Mouse (Mus musculus) limb, embryonic 13.5 days (tissue): ENCODE measurements around the gene Spaca7. TPM values are rescaled to one million over a fixed set of nuclear protein-coding genes. Genes with fewer than 3 reads are reported as not detected.

ENCODE experiments used
- ATAC-seq: fragments of 200-750 bp; cut with Nextera tagmentation; 2 replicates; pipeline ENCODE4 v1.8.0; 2017; ENCODE audit warnings: low read depth, moderate number of reproducible peaks, moderate TSS enrichment; ENCODE audit not compliant: low FRiP score
- H3K27ac ChIP-seq: fragments of 300-500 bp; sonication (generic); 2 replicates; pipeline ENCODE4 v1.5.1; 2015; ENCODE audit warnings: inconsistent platforms, mild to moderate bottlenecking, moderate library complexity
- H3K27me3 ChIP-seq: fragments of 300-500 bp; sonication (generic); 2 replicates; pipeline ENCODE4 v1.6.1; 2015; ENCODE audit warnings: mild to moderate bottlenecking, inconsistent platforms
- H3K36me3 ChIP-seq: fragments of 300-500 bp; sonication (generic); 2 replicates; pipeline ENCODE4 v1.6.1; 2015; ENCODE audit warnings: inconsistent platforms, mild to moderate bottlenecking, moderate library complexity
- H3K4me1 ChIP-seq: fragments of 300-500 bp; sonication (generic); 2 replicates; pipeline ENCODE4 v1.6.1; 2015; ENCODE audit warnings: inconsistent platforms
- H3K4me2 ChIP-seq: fragments of 300-500 bp; sonication (generic); replicated peaks from 2 replicates; pipeline ENCODE4 v1.6.1; 2015; ENCODE audit warnings: inconsistent platforms, mild to moderate bottlenecking, moderate library complexity
- H3K4me3 ChIP-seq: fragments of 300-500 bp; sonication (generic); 2 replicates; pipeline ENCODE4 v1.5.1; 2015; ENCODE audit warnings: moderate library complexity, mild to moderate bottlenecking, inconsistent platforms
- H3K9ac ChIP-seq: fragments of 300-500 bp; sonication (generic); 2 replicates; pipeline ENCODE4 v1.6.1; 2015; ENCODE audit warnings: mild to moderate bottlenecking, inconsistent platforms
- H3K9me3 ChIP-seq: fragments of 300-500 bp; sonication (generic); 2 replicates; pipeline ENCODE4 v1.6.1; 2016; ENCODE audit warnings: inconsistent platforms
- WGBS: fragments of 180-500 bp; shearing (Covaris S2); methylation state at CpG from one replicate; pipeline ENCODE4 v1.1.7; 2015; 5-methylcytosine and 5-hydroxymethylcytosine counted together
- polyA plus RNA-seq: library from polyadenylated mRNA; unstranded; fragments of >200 nt; fragmentation: Nextera tagmentation; extraction: Ambion mirVana; gene quantifications from 2 replicates; pipeline ENCODE4 v1.2.1, GENCODE M21; 2015

Spaca7 gene
- polyA plus RNA-seq: not detected in 2 replicates

- 46% methylated on average over 14 of the region's 14 CpGs for WGBS
- H3K9ac ChIP-seq: no peak within 1 kb of the TSS
- no peak for ATAC-seq
- no peak within 1 kb of the TSS for H3K4me3 ChIP-seq
- H3K4me2 ChIP-seq: 0 out of 2 replicates have a peak within 1 kb of the TSS, but pooled peaks have one; percentile 9
- no peaks in the 10 kb centered on the region for H3K9me3 ChIP-seq
- H3K4me1 ChIP-seq: peaks cover 7% of the 10 kb centered on the region
- peaks cover 25% of the 10 kb centered on the region for H3K27me3 ChIP-seq
- H3K36me3 ChIP-seq: no peaks in the 10 kb centered on the region
- no peak within 1 kb of the TSS for H3K27ac ChIP-seq
These were observed at the start of gene Spaca7 for GRCm38 (mm10) chr8:12572814-12573534. Gene Spaca7, plus strand, starts transcription at chr8:12573029.

DNA sequence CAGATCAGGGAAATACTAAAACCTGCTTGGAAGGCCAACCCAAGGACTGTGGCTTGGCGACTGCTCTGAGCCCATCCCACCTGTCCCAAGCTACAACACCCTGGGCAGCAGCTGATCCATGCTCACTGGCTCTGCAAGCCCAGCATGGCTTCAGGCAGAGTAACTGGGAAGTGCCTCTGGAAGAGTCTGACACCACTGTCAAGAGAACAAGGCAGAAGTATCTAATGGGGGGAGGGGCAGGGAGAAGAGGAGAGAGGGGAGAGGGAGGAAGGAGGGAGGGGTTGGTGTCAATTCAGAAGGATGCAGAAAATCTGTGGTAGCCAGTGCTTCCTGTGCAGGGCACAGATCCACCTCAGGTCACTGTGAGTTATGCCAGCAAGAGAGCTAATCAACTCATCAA lies 48.5 kb upstream of the Spaca7 start:
- no peak overlapping the region for H3K4me3 ChIP-seq
- H3K36me3 ChIP-seq: no peaks in the 10 kb centered on the region
- peaks cover 19% of the 10 kb centered on the region for H3K27me3 ChIP-seq
- no peak overlapping the region for H3K9ac ChIP-seq
- H3K4me1 ChIP-seq: peaks cover 2% of the 10 kb centered on the region; the same call in 1 of the 2 replicates
- 19% methylated on average over 1 of the region's 1 CpGs for WGBS
- no peak overlapping the region for H3K27ac ChIP-seq
- H3K4me2 ChIP-seq: no peak overlapping the region
- ATAC-seq: no peak
- peaks cover 4% of the 10 kb centered on the region; the same call in 1 of the 2 replicates for H3K9me3 ChIP-seq

DNA sequence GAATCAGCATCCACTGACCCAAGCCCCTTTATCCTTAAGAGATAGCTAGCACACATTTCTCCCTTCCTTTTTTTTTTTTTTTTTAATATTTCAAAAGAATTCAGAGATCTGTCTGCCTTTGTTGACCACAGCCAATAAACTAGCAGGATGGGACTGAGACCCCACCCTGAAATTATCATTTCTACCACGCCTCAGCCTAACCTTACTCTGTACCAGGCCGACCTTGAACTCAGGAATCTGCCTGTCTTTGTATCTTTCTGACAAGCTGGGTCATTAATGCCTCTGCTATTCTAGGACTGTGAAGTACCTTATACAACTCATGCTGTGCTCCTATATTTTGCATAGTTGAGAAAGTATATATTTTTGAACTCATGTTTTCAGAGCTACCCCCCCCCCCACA lies 44.2 kb upstream of the Spaca7 start:
- Histone ChIP-seq H3K36me3 (no peaks in the 10 kb centered on the region), H3K9me3 (no peaks in the 10 kb centered on the region), H3K9ac (no peak overlapping the region), H3K27ac (no peak overlapping the region), H3K4me2 (no peak overlapping the region), H3K27me3 (peaks cover 16% of the 10 kb centered on the region; the same call in 1 of the 2 replicates), H3K4me3 (no peak overlapping the region), H3K4me1 (peaks cover 3% of the 10 kb centered on the region; the same call in 1 of the 2 replicates)
- 78% methylated on average over 2 of the region's 2 CpGs for WGBS
- ATAC-seq: no peak

DNA sequence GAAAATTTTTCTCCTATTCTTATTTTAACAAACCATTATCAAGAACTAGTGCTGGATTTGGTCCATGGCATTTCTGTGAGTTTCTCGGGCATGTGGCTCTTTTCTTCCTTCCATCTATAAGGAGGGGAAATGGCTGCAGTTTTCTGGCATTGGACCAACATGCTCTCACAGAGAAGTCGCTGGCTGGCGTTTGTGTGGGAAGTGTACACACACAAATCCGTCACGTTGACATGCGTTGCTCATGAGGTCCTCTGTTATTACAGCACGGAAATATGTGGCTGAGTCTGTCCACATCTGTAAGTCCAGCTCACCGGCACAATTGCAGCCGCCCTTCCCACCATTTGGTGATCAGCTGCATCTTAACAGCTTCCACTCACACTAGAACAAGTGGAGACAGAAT lies 37.2 kb upstream of the Spaca7 start:
- Histone ChIP-seq H3K27ac (no peak overlapping the region), H3K27me3 (peaks cover 12% of the 10 kb centered on the region; the same call in 1 of the 2 replicates), H3K4me1 (peaks cover 5% of the 10 kb centered on the region; the same call in 1 of the 2 replicates), H3K9me3 (peaks cover 7% of the 10 kb centered on the region), H3K36me3 (no peaks in the 10 kb centered on the region), H3K4me2 (no peak overlapping the region), H3K9ac (no peak overlapping the region), H3K4me3 (no peak overlapping the region)
- 63% methylated on average over 9 of the region's 9 CpGs for WGBS
- no peak for ATAC-seq

DNA sequence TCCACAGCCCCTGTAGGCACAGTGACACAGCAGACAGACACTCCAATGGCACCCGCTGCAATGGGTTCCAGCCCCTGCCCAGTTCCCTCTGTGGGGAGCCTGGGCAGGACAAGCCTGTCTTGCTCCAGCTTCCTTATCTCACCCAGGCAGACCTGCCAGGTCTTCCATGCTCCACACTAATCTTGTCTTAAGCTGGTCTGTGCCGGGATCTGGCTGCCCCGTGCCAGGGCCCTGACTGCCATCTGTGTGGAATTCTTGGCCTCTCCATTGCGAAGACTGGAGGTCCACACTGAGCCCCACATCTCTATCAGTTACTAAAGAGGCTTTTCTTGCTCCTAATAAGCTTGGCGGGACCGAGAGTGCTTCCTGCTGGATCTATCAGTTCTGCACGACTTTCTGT lies 36.5 kb upstream of the Spaca7 start:
- WGBS: 88% methylated on average over 7 of the region's 7 CpGs
- H3K4me2 ChIP-seq: no peak overlapping the region
- peaks cover 12% of the 10 kb centered on the region; the same call in 1 of the 2 replicates for H3K27me3 ChIP-seq
- H3K4me3 ChIP-seq: no peak overlapping the region
- peaks cover 5% of the 10 kb centered on the region; the same call in 1 of the 2 replicates for H3K4me1 ChIP-seq
- H3K36me3 ChIP-seq: no peaks in the 10 kb centered on the region
- H3K27ac ChIP-seq: no peak overlapping the region
- no peak overlapping the region for H3K9ac ChIP-seq
- peaks cover 7% of the 10 kb centered on the region for H3K9me3 ChIP-seq
- no peak for ATAC-seq

DNA sequence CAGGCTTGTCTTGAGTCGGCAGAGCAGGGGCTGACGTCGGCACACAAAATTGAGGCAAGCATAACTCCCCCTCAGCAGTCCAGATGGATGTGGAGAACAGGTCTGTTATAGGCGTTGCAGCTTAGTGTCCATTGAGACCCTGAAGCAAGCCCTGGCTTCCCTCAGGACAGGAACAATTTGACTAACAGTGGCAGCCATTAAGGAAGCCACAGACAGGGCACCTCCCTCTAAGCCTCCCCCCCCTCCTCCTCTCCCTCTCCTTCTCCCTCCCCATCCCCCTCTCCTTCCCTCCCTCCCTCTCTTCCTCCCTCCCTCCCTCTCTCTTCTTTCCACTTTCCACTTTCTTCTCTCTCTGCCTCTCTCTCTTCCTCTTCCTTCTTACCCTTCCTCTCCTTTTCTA lies 27.6 kb upstream of the Spaca7 start:
- Histone ChIP-seq H3K9me3 (no peaks in the 10 kb centered on the region), H3K4me2 (no peak overlapping the region), H3K27me3 (peaks cover 42% of the 10 kb centered on the region), H3K27ac (no peak overlapping the region), H3K36me3 (no peaks in the 10 kb centered on the region), H3K4me1 (0 out of 2 replicates have a peak, but pooled peaks cover 3% of the 10 kb centered on the region), H3K9ac (no peak overlapping the region), H3K4me3 (no peak overlapping the region)
- WGBS: 48% methylated on average over 4 of the region's 4 CpGs
- ATAC-seq: no peak

DNA sequence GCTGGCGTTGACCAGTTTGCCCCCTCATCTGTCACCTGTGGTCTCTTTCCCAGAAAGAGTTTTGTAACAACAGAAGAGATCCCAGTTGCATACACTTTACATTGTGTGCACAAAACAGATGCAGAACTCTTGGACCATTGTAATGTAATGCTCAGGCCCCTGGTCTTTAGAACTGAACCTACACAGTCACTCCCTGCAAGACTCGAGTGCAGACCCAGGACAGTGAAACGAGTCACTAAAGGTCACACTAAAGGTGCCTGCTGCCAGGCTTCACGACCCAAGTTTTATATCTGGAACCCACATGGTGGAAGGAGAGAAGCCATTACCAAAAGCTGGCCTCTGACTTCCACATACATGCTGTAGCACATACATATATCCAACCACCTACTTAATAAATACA lies 27.2 kb upstream of the Spaca7 start:
- Histone ChIP-seq H3K9ac (no peak overlapping the region), H3K4me2 (no peak overlapping the region), H3K4me1 (0 out of 2 replicates have a peak, but pooled peaks cover 3% of the 10 kb centered on the region), H3K4me3 (no peak overlapping the region), H3K27ac (no peak overlapping the region), H3K27me3 (peaks cover 44% of the 10 kb centered on the region), H3K36me3 (no peaks in the 10 kb centered on the region), H3K9me3 (no peaks in the 10 kb centered on the region)
- 41% methylated on average over 4 of the region's 4 CpGs for WGBS
- ATAC-seq: no peak

GRCm38 (mm10) chr8:12547466-12548220 lies 25.2 kb upstream of the Spaca7 start:
- Histone ChIP-seq H3K9me3 (peaks cover 5% of the 10 kb centered on the region; the same call in 1 of the 2 replicates), H3K4me3 (no peak overlapping the region), H3K9ac (no peak overlapping the region), H3K27ac (no peak overlapping the region), H3K4me2 (no peak overlapping the region), H3K27me3 (peaks cover 33% of the 10 kb centered on the region), H3K4me1 (0 out of 2 replicates have a peak, but pooled peaks cover 3% of the 10 kb centered on the region), H3K36me3 (no peaks in the 10 kb centered on the region)
- WGBS: 66% methylated on average over 7 of the region's 7 CpGs
- ATAC-seq: no peak

DNA sequence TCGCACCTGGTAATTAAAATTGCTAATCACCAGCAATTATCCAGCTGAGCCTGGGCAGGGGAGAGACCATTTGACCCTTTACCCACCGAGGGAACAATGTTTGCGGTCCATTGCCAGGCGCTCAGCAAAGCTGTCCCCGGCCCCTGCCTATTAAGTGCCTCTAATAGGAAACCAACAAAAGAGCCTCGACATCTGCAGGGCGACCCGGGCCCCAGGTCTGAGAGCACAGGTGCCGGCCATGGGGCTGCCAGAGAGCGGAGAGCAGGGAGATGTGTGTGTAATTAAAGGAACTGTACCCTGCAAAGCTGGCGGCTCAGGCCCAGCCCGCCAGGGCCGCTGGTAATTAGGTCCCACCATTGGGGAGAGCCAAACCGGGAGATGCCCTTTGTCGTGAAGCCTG lies 24.6 kb upstream of the Spaca7 start:
- WGBS: 4% methylated on average over 15 of the region's 15 CpGs
- no peak overlapping the region; the same call in 1 of the 2 replicates for H3K4me2 ChIP-seq
- H3K36me3 ChIP-seq: no peaks in the 10 kb centered on the region
- peaks cover 5% of the 10 kb centered on the region; the same call in 1 of the 2 replicates for H3K9me3 ChIP-seq
- 0 out of 2 replicates have a peak, but pooled peaks have one; percentile 24 for ATAC-seq
- H3K4me3 ChIP-seq: no peak overlapping the region
- H3K27me3 ChIP-seq: peaks cover 35% of the 10 kb centered on the region
- H3K9ac ChIP-seq: no peak overlapping the region
- no peak overlapping the region for H3K27ac ChIP-seq
- H3K4me1 ChIP-seq: 0 out of 2 replicates have a peak, but pooled peaks cover 3% of the 10 kb centered on the region

DNA sequence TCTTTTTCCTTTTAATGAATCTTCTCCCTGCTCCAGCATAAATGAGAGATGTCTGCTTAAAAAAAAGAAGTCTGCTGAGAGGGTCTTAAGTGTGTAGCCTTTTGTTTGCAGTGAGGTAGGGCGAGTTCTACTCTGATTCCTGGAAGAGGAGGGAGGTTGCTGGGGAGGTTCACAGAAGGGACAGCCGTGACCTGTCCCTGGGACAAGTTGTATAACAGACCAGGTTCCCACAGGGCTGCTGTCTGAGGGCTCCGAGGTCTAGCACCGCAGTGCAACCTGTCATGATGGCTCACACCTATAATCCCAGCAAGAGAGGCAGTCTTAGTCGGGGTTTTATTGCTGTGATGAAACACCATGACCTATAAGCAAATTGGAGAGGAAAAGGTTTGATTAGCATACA lies 24.1 kb upstream of the Spaca7 start:
- peaks cover 39% of the 10 kb centered on the region for H3K27me3 ChIP-seq
- H3K4me2 ChIP-seq: no peak overlapping the region
- H3K4me3 ChIP-seq: no peak overlapping the region
- no peak overlapping the region for H3K27ac ChIP-seq
- peaks cover 5% of the 10 kb centered on the region; the same call in 1 of the 2 replicates for H3K9me3 ChIP-seq
- no peak for ATAC-seq
- 20% methylated on average over 5 of the region's 5 CpGs for WGBS
- H3K36me3 ChIP-seq: no peaks in the 10 kb centered on the region
- H3K4me1 ChIP-seq: 0 out of 2 replicates have a peak, but pooled peaks cover 3% of the 10 kb centered on the region
- H3K9ac ChIP-seq: no peak overlapping the region

DNA sequence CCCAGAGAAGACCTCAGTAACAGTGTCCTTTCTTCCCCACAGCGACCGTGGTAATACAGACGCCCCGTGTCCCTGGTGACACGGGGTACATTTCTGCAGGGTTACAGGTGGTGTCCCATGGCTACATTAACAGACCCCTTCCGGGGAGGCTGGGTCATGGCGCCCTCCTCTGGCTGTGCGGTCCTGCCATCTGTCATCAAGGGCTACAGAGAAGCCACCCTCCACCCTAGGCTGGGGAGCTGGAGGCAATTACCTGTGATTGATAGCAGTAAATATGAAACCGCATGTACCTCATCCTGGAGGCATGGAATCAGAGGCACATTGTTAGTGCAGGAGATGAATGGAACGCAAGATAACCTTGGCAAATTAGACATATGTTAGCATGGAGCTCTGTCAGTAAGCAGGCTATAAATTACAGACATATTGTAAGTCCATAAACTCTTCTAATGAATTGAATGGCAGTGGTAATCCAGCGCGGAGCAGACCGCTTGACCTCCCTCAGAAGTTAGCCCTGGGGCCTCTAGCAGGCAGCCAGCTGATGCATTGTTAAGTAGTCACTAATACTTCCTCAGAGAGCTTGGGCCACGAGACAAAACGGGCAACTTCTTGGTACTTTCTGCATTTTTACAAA lies 17.2 kb upstream of the Spaca7 start:
- Histone ChIP-seq H3K9ac (no peak overlapping the region), H3K9me3 (peaks cover 5% of the 10 kb centered on the region; the same call in 1 of the 2 replicates), H3K27me3 (peaks cover 71% of the 10 kb centered on the region), H3K4me3 (no peak overlapping the region), H3K27ac (no peak overlapping the region), H3K4me1 (0 out of 2 replicates have a peak, but pooled peaks cover 7% of the 10 kb centered on the region), H3K36me3 (no peaks in the 10 kb centered on the region), H3K4me2 (no peak overlapping the region)
- no peak for ATAC-seq
- 26% methylated on average over 15 of the region's 15 CpGs for WGBS
